Mouse (Mus musculus): ENCODE results near the gene Gm35549.

The Gm35549 gene

GRCm38 (mm10) chr9:122823374-122824017 is 20.3 kb downstream of the Gm35549 start:
- peak; percentile 30 for DNase-seq

- DNase-seq, result no peak
Observed at GRCm38 (mm10) chr9:122815239-122815851, 28.5 kb downstream of the Gm35549 start.

GRCm38 (mm10) chr9:122814775-122815174 is 29.1 kb downstream of the Gm35549 start:
- DNase-seq, result no peak

- no peak for DNase-seq
Observed at GRCm38 (mm10) chr9:122812386-122812785, 31.4 kb downstream of the Gm35549 start.

GRCm38 (mm10) chr9:122810212-122810611 is 33.6 kb downstream of the Gm35549 start:
- DNase-seq, result peak; percentile 93

- DNase-seq, result no peak
Observed at GRCm38 (mm10) chr9:122807186-122807585, 36.6 kb downstream of the Gm35549 start.

GRCm38 (mm10) chr9:122805845-122806341 is 37.9 kb downstream of the Gm35549 start:
- no peak for DNase-seq

- peak; percentile 100 for DNase-seq
Observed at GRCm38 (mm10) chr9:122805053-122805844, 38.6 kb downstream of the Gm35549 start, which contains the start of gene Tcaim. Gene Tcaim (plus strand): TSS chr9:122805539.

GRCm38 (mm10) chr9:122786534-122786933 is 57.3 kb downstream of the Gm35549 start:
- peak; percentile 58 for DNase-seq

- peak; percentile 48 for DNase-seq
Observed at GRCm38 (mm10) chr9:122785231-122785630, 58.6 kb downstream of the Gm35549 start.

Data from heart, adult 11 months (tissue).